Mouse (Mus musculus): ENCODE results near the gene Mad1l1.
"Not testable (repeated sequence)": the region's sequence is repeated elsewhere in the genome, so short reads cannot be mapped to it uniquely, and the experiment has no call there.

The Mad1l1 gene

DNA sequence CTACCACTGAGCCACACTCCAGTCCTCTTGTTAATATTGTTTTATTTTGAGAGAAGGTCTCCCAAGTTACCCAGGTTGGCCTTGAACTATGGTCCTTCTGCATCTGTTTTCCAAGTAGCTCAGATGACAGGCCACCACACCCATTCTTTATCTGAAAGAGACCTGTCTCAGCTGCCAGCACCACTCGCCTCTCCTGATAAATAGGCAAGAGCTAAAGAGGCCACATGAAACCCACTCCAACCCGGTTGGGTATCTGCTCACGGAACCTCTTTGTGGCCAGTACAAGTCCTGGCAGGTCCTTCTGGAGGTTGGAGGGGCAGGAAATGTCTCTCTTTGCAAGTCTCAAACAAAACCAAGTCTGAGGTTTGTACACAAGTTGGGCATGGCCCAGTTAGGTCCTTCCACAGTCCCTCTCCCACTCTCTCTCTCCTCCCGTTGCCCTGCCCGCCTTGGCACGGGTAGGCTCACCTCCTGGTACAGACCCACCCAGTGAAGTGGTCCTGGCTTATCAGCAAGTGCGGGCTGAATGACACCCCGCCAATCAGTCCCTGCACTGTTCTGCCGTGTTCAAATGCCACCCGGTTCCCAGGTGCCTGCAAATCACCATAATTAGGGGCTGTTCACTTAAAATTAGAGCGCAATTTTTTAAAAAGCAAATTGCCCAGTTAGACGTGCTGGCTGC is 308.9 kb downstream of the Mad1l1 start:
- in situ Hi-C loops (cut with MseI, MboI) = no loop called here

GRCm38 (mm10) chr5:140010405-140010804 is 310.9 kb downstream of the Mad1l1 start:
- in situ Hi-C loops (cut with MseI, MboI) = no loop called here

DNA sequence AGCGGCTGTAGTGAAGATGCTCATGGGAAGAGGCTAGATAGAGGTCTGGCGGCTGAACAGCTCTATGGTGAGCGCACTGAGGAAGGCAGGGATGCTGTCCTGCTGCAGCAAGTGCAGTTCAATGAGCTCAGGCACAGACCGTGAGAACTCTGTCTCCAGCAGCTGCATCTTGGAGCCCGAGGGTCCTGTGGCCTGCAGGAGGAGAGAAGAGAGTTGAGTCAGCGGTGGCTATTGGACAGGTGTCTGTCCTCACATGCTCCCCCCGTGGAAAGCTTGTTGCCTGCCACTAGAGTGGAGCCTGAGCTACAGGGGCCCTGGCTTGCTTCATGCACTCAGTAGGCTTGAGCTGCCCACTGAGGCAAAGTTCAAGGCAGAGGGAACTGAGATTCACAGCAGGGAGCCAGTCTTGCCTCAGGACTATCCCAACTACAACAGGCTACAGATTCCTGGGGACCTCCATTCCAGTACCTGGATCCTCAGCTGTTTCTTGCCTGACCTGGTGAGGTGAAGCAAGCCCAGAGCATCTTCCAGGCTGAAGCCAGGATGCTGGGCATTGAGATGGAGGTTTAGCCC is 312.2 kb downstream of the Mad1l1 start:
- in situ Hi-C loops (cut with MseI, MboI) = no loop called here

GRCm38 (mm10) chr5:140008523-140008806 is 312.9 kb downstream of the Mad1l1 start:
- in situ Hi-C loops (cut with MseI, MboI) = no loop called here

DNA sequence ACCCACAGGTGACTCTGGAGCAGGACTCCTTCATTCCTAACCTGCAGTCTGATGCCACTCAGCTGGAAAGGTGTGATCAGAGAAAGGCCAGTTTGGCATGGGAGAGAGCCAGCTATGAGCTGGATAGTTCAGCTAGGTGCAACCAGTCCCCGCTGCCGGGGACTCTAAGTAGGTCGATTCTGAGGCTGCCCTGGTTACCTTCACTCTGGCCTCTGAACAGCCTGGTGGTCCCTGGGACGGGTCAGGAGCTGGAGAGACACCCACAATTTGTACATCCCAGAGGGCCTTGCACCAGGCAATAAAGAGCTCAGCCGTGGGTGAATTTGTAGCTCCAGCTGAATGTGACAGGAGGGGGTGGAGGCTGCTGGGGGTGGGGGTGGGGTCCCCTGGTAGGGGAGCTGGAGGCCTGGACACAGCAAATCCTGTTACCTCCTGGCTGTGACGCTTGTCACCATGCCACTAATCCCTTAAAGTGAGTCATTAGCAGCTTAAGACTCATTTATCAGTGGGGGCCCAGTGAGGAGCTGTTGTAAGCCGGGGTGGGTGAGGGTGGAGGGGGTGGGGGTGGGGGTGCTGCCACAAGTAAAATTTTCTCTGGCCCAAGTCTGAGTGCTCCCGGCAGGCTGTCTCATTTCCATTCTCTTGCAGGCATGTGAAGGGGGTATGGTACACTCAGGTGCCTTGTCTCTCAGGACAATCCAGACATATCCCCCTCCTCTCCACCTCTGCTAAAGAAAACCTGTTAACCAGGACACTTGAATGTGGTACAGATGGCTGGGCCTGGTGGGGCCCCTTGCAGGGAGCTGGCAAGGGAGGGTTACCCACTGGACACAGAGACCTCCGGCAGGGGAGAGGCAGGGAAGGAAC is 313.5 kb downstream of the Mad1l1 start:
- in situ Hi-C loops (cut with MseI, MboI) = no loop called here

- in situ Hi-C loops (cut with MseI, MboI) = no loop called here
Observed at GRCm38 (mm10) chr5:140006861-140007260, 314.5 kb downstream of the Mad1l1 start.

DNA sequence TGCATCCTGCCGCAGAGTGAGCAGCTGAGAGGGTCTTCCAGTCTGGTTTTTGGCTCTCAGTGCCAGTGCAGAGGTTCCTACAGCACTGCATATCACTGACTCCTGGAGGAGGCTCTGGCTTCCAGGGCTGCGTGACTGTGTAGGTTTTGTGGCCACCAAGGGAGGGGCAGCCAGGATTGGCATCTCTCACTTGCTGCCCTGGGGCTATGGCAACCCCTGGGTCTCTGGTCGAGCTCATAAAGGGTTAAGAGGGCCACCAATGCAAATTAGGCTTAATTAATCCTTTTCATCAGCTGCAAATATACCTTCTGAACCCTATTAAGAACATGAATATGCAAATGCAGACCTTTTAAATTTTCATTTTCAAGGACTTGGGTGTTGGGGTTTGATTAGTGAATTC is 318.8 kb downstream of the Mad1l1 start:
- in situ Hi-C loops (cut with MseI, MboI) = no loop called here

DNA sequence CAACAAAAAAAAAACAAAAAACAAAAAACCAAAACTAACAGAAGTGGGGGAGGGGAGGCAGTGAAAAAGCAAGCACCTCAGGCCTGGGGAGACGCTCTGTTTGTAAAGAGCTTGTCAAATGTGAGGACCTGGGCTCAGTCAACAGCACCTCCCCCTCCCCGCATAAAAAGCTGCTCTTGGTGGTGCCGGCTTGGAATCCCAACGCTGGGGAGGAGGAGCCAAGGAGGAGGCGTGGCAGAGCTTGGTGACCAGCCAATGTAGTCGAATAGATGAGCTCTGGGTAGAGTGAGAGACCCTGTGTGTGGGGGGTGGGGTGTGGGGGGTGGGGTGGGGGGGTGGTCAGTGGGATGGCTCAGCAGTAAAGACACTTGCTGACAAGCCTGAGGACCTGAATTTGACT is 322.4 kb downstream of the Mad1l1 start:
- in situ Hi-C loops (cut with MseI, MboI) = no loop called here

DNA sequence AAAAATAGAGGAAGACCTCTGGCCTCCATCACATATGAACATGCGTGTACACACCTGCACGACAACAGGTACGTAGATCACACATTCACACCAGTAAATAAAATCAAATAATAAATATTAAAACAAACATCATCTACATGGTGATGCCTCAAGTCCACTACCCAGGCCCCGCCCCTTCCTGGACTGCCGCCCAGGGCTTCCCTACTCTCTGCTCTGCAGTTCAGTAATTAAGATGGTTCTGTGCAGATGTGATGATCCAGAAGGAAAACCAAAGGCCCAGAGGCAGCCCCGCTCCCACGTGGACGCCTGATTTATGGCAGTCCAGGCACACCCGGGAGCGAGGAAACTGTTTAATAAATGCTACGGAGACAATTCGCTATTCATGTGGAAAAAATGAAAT is 323.0 kb downstream of the Mad1l1 start:
- in situ Hi-C loops (cut with MseI, MboI) = not testable (repeated sequence)

DNA sequence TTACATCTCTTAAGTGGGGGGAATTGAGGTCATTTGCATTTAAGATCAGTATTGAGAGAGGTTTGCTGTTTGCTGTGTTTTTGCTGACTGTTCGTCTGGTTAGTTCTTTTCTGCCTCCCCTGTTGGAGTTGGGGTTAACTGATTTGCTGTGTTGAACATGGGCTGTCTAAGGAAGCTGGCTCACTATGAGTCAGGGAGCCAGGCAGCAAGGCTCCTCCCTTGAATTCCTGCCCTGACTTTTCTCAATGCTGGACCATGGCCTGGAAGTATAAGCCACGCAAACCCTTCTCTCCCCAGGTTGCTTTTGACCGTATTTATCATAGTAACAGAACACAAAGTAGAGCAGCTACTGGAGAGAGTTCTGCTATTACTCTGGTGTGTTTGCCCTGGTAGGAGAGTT is 329.8 kb downstream of the Mad1l1 start:
- in situ Hi-C loops (cut with MseI, MboI) = no loop called here

DNA sequence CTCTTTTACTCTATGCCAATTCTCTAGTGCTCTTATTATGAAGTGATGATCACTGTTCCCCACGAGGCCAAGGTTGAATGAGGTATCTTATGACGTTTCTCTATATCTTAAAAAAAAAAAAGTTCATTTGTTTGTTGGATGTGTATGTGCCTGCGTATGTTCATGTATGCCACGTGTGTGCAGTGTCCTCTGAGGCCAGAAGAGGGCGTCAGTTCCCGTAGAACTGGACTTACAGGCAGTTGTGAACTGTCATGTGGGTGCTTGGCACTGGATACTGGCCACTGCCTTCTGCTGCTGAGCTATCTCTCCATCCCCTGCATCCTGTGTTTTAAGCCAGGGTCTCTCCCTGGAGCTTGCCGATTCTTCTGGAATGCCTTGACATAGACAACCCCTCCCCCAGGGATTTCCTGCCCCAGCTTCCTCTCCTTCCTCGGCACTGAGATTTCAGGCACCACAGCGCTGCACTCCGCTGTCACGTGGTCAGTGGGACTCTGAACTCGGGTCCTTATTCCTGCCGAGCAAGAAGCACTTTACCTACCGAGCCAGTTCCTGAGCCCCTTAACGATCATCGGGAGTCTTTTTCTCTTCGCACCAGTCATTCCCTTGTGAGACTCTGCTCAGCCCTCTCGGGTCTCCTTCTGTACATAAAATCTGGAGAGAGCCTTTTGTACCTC is 336.1 kb downstream of the Mad1l1 start:
- in situ Hi-C loops (cut with MseI, MboI) = no loop called here

- in situ Hi-C loops (cut with MseI, MboI) = no loop called here
Observed at GRCm38 (mm10) chr5:139981976-139982375, 339.4 kb downstream of the Mad1l1 start.

GRCm38 (mm10) chr5:139979371-139979770 is 342.0 kb downstream of the Mad1l1 start:
- in situ Hi-C loops (cut with MseI, MboI) = no loop called here

DNA sequence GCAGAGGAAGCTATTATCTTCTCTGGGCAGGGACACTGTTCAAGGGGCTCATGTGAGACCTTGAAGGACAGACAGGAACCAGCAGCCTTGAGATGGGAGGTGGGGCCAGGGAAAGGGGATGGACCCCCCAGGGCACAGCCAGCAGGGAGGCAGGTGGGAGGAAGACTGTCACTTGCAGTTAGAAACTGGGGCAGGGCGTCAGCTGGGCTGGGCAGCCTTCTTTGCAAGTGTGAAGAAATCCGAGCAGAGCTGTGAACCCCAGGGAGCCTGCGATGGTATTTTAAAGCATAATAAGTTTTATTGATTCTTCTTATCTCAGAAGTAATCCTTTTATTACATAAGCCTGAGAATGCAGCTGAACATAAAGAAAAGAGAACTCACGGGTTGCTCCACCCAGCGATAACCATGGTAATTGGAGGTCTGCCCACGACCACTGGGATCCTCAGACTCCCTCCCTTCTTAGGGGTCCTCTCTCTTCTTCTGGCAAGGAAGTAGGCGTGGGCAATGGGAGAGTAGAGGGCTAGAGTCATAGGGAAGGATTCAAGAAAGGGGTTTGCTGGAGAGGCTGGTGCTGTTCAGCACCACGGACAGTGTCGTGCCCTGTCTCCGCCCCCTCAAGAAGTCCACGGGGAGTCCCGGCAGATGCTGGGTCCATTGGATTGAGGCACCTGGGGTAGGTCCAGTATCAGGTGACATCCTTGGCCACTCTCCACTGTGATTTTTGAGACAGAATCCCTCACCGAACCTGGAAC is 342.7 kb downstream of the Mad1l1 start:
- in situ Hi-C loops (cut with MseI, MboI) = no loop called here

- in situ Hi-C loops (cut with MseI, MboI) = no loop called here
Observed at GRCm38 (mm10) chr5:139977476-139977875, 343.9 kb downstream of the Mad1l1 start.

- in situ Hi-C loops (cut with MseI, MboI) = no loop called here
Observed at GRCm38 (mm10) chr5:139976584-139976983, 344.8 kb downstream of the Mad1l1 start.

DNA sequence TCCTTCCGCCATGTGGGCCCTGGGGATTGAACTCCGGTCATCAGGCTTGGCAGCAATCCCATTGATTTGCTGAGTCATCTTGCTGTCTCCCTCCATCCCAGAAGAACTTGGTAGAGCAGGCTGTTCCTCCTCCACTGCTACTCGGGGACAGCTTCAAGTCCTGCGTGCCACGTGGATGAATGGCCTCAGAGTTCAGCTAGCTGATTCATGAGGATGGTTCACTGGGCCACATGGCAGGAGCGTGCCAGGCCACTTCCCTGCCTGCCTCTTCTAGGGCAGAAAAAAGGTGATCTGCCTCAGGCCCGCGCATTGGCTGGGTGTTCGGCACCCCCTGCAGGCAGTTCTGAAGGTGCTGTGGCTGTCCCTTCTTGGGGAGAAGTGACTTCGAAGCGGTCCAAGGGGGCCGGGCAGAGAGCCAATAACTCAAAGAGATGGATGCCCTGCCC is 351.1 kb downstream of the Mad1l1 start:
- in situ Hi-C loops (cut with MseI, MboI) = no loop called here

GRCm38 (mm10) chr5:139969151-139969948 is 352.0 kb downstream of the Mad1l1 start:
- in situ Hi-C loops (cut with MseI, MboI) = no loop called here

- in situ Hi-C loops (cut with MseI, MboI) = no loop called here
Observed at GRCm38 (mm10) chr5:139965596-139965995, 355.8 kb downstream of the Mad1l1 start.

- in situ Hi-C loops (cut with MseI, MboI) = no loop called here
Observed at GRCm38 (mm10) chr5:139964391-139964790, 357.0 kb downstream of the Mad1l1 start.

- in situ Hi-C loops (cut with MseI, MboI) = no loop called here
Observed at GRCm38 (mm10) chr5:139959741-139960140, 361.6 kb downstream of the Mad1l1 start.
